Mouse (Mus musculus) lung, postnatal 0 days (tissue): ENCODE results near the gene Tmem176b.

Experiments
- CTCF ChIP-seq: IDR thresholded peaks from 2 replicates; pipeline ENCODE4 v1.5.1; 2016; ENCODE audit warnings: antibody characterized with exemption, mild to moderate bottlenecking
- EP300 ChIP-seq: IDR thresholded peaks from 2 replicates; pipeline ENCODE4 v1.6.1; 2016; ENCODE audit warnings: antibody characterized with exemption, mild to moderate bottlenecking, control low read depth

DNA sequence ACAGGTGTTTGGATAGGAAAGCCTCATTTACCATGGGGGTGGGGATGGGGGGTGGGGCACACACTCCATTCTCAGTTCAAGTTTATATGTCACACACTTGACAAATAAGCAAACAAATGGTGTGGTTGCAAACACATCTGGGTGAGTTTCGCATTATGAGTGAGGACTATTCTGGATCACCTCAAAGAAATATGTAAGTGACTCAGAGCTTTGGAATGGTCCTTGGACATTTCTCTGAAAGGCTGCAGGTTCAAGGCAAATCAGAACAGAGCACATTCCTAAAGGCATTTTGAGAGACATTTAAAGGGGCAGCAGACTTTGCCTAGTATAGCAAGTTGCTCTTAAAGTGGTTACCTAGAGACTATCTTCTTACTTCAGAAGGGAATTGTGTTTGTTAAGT, 12.3 kb downstream of the Tmem176b start:
- TF ChIP-seq EP300 (peak; percentile 87), CTCF (no peak)
